Mouse (Mus musculus) ES-E14 (cell line): ENCODE data around the gene Nxph3.

Experiments used
- CHD2 ChIP-seq: IDR thresholded peaks from 2 replicates; pipeline ENCODE4 v1.6.1; 2014; ENCODE audit warnings: mild to moderate bottlenecking, low read depth, low read length, inconsistent platforms
- HCFC1 ChIP-seq: IDR thresholded peaks from 2 replicates; pipeline ENCODE4 v1.6.1; 2012; ENCODE audit warnings: low read length, inconsistent platforms, borderline replicate concordance; ENCODE audit not compliant: insufficient read depth
- MAFK ChIP-seq: IDR thresholded peaks from 2 replicates; pipeline ENCODE4 v1.6.1; 2014; ENCODE audit warnings: mild to moderate bottlenecking, low read depth, low read length, inconsistent platforms; ENCODE audit not compliant: insufficient read depth
- ZC3H11A ChIP-seq: IDR thresholded peaks from 2 replicates; pipeline ENCODE4 v1.6.1; 2012; ENCODE audit warnings: low read depth, mild to moderate bottlenecking, inconsistent platforms, low read length, borderline replicate concordance
- ZNF384 ChIP-seq: IDR thresholded peaks from 2 replicates; pipeline ENCODE4 v1.6.1; 2012; ENCODE audit warnings: low read depth, low read length, inconsistent platforms

DNA sequence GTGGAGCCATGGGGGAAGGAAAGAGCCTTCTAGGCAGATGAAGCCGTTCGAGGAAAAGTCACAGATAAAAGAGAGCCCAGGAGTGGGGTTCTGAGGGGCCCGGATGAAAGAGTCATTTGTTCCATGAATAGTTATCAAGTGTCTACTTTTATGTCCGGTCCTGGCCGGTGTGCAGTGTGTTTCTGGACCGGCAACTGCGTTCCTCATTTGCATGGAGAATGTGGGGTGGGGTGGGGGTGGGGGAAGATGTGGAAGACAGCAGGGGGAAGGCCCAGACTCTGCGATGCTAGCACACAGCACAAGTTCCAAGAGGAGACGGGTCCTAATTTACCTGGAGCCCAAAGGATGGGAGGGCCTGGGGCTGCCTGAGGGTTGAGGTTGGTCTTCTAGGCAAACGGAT, 4.9 kb upstream of the Nxph3 start:
- TF ChIP-seq CHD2 (no peak), ZNF384 (no peak), MAFK (no peak), HCFC1 (no peak), ZC3H11A (no peak)
